Mouse (Mus musculus): ENCODE measurements at regions not wholly inside any gene's neighbourhood (a gene's known extent, or its start where the extent isn't known, plus 50 kb on each side); places are given as distances from the start of the nearest gene placed in this dataset.

DNA sequence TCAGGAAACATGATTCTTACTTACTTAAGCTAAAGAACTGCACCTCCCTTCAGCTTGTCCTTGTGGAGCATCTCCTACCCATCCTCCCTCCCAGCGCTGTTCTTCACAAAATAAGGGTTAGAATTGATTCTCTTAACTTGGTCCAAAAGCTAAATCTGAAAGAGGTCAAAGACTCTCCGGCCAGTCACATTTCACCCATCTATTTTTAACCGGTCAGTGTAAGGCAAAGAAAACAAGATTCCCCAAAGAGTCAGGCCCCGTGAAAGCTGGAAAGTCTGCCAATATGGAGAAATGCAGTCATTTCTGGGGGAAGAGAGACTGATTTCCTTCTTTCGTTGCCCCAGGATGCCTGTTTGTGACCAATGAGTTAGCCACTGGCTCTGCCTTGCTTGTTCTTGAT, 114.0 kb downstream of the Zfp36l1 start:
- Histone ChIP-seq H3K9ac (ENCODE audit: low read depth, low read length) (no peak overlapping the region), H3K27me3 (replicated peaks; ENCODE audit: control insufficient read depth, insufficient read depth, low read length) (no peaks in the 10 kb centered on the region), H3K27ac (ENCODE audit: low read depth, low read length) (no peak overlapping the region), H3K4me1 (ENCODE audit: control insufficient read depth, insufficient read depth, low read depth, low read length) (peaks cover 3% of the 10 kb centered on the region; the same call in 1 of the 2 replicates), H3K4me2 (ENCODE audit: low read length) (no peak overlapping the region), H3K36me3 (ENCODE audit: control insufficient read depth, insufficient read depth, low read length) (no peaks in the 10 kb centered on the region), H3K9me3 (ENCODE audit: control insufficient read depth, low read length) (no peaks in the 10 kb centered on the region), H3K4me3 (ENCODE audit: low read length) (no peak overlapping the region)
- 83% methylated on average over 5 of the region's 5 CpGs for WGBS
- no peak for ATAC-seq

DNA sequence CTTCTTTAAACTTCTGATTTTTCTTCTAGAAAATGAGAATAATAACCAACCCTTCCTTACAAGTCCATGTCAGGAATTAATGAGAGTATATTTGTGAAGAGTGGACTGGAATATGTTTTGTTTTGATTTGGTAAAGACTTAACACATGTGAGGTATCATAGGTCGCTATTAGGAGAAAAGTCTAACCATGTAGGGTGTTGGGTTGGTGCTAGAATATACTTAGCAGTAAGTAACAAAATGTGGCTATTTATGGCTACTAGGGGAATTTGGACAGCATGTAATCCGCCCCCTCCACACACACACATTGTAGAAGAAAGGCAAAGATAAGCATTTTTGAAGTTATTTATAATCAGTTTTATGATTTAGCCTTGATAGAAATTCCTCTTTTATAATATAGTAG, 114.5 kb downstream of the Zfp36l1 start:
- no peak overlapping the region for H3K4me2 ChIP-seq (ENCODE audit: low read length)

DNA sequence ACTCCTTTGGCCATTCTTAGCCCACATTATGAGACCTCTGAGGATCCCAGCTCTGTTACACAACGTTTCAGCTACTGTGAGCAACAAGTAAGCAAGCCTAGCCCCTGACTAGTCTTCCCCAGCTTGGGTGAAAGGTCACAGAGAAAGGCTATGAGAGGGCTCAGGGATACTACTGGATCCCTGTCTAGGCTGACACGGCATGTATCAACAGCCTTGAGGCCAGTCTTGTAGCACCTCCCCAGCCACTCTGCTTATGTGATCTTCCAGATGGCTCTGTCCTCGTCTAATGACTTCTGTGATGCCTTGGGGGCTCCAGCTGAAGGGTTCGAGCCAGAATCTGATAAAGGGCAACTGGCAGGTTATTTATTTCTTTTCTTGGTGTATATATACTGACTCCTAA, 115.6 kb downstream of the Zfp36l1 start:
- H3K9me3 ChIP-seq (ENCODE audit: control insufficient read depth, low read length): no peaks in the 10 kb centered on the region
- no peak for ATAC-seq
- WGBS: 68% methylated on average over 4 of the region's 4 CpGs

More for the DNA sequence above, 114.5 kb downstream of the Zfp36l1 start:
- Histone ChIP-seq H3K9me3 (ENCODE audit: control insufficient read depth, low read length) (no peaks in the 10 kb centered on the region), H3K4me1 (ENCODE audit: control insufficient read depth, insufficient read depth, low read depth, low read length) (peaks cover 3% of the 10 kb centered on the region; the same call in 1 of the 2 replicates), H3K4me3 (ENCODE audit: low read length) (no peak overlapping the region), H3K9ac (ENCODE audit: low read depth, low read length) (no peak overlapping the region), H3K36me3 (ENCODE audit: control insufficient read depth, insufficient read depth, low read length) (no peaks in the 10 kb centered on the region), H3K27me3 (replicated peaks; ENCODE audit: control insufficient read depth, insufficient read depth, low read length) (no peaks in the 10 kb centered on the region), H3K27ac (ENCODE audit: low read depth, low read length) (no peak overlapping the region)
- WGBS: 99% methylated on average over 2 of the region's 2 CpGs
- ATAC-seq: no peak

DNA sequence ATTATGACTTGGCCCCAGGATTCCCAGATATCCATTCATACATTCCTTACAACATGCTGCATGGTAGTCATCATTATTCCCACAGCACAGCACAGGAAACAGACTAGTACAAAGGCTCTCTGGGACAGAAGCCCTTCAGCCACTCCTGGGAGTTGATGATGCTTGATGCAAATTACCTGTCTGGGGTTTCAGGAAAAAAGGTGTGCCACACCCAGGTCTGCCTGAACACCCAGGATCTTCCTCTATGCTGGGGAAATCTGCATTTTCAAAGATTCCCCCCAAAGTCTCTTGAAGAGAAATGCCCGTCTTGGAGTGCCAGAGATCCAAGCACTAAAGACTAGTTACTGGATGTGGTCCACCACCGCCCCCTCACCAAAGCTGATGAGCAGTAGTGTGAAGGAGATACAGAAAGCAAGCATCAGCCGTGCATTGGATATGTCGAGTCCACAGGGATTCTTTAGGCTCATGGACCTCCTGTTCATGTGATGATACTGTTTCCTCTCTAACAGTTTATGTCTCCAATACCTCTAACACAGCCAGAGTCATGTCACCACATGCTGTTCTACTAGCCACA, 117.2 kb downstream of the Zfp36l1 start:
- Histone ChIP-seq H3K27me3 (replicated peaks; ENCODE audit: control insufficient read depth, insufficient read depth, low read length) (no peaks in the 10 kb centered on the region), H3K9ac (ENCODE audit: low read depth, low read length) (no peak overlapping the region), H3K27ac (ENCODE audit: low read depth, low read length) (no peak overlapping the region), H3K36me3 (ENCODE audit: control insufficient read depth, insufficient read depth, low read length) (no peaks in the 10 kb centered on the region), H3K9me3 (ENCODE audit: control insufficient read depth, low read length) (no peaks in the 10 kb centered on the region), H3K4me1 (ENCODE audit: control insufficient read depth, insufficient read depth, low read depth, low read length) (no peaks in the 10 kb centered on the region; the same call in 1 of the 2 replicates), H3K4me3 (ENCODE audit: low read length) (no peak overlapping the region), H3K4me2 (ENCODE audit: low read length) (no peak overlapping the region)
- 92% methylated on average over 4 of the region's 4 CpGs for WGBS
- ATAC-seq: no peak

More for the DNA sequence above, 115.6 kb downstream of the Zfp36l1 start:
- no peaks in the 10 kb centered on the region; the same call in 1 of the 2 replicates for H3K4me1 ChIP-seq (ENCODE audit: control insufficient read depth, insufficient read depth, low read depth, low read length)
- no peak overlapping the region for H3K4me2 ChIP-seq (ENCODE audit: low read length)
- H3K4me3 ChIP-seq (ENCODE audit: low read length): no peak overlapping the region
- H3K9ac ChIP-seq (ENCODE audit: low read depth, low read length): no peak overlapping the region
- no peaks in the 10 kb centered on the region for H3K27me3 ChIP-seq (replicated peaks; ENCODE audit: control insufficient read depth, insufficient read depth, low read length)
- H3K27ac ChIP-seq (ENCODE audit: low read depth, low read length): no peak overlapping the region
- H3K36me3 ChIP-seq (ENCODE audit: control insufficient read depth, insufficient read depth, low read length): no peaks in the 10 kb centered on the region

DNA sequence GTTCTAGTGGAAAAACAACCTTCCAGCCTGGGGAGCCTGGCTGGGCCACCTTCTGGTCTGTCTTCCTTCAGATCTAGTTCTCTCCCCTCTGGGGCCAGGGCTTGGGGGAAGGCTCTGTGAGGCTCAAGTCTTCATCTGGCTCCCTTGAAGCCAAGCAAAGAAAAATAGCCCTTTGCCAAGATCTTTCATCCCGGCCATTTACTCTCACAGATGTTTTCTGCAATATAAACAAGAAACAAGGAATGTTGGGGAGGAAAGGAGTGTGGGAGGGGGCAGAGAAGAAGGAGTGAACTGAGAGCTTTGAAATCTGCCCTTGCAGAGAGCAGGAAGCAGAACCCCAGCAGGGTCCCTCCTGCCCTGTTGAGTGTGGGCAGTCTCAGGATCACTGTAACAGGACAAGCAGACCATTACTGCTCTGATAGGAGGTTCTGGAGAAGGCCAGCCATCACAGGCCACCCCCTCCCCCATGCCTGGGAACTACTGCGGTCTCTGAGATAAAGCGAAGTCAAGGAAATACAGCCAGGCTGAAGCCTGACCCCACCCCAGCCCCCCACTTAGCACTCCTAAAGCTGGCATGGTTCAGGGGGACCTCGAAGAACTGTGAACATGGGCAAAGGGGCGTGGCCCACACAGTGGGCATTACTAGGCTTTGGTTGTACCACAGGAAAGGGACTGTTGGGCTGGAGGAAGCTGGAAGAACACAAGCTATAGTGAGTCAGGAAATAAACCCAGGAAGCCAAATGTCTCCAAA, 118.8 kb downstream of the Zfp36l1 start:
- H3K9ac ChIP-seq (ENCODE audit: low read depth, low read length): no peak overlapping the region
- no peaks in the 10 kb centered on the region for H3K9me3 ChIP-seq (ENCODE audit: control insufficient read depth, low read length)
- H3K36me3 ChIP-seq (ENCODE audit: control insufficient read depth, insufficient read depth, low read length): no peaks in the 10 kb centered on the region
- peaks cover 11% of the 10 kb centered on the region for H3K4me1 ChIP-seq (ENCODE audit: control insufficient read depth, insufficient read depth, low read depth, low read length)
- H3K27ac ChIP-seq (ENCODE audit: low read depth, low read length): peak overlapping the region; percentile 63
- H3K4me2 ChIP-seq (ENCODE audit: low read length): no peak overlapping the region
- H3K4me3 ChIP-seq (ENCODE audit: low read length): no peak overlapping the region
- no peak for ATAC-seq
- no peaks in the 10 kb centered on the region for H3K27me3 ChIP-seq (replicated peaks; ENCODE audit: control insufficient read depth, insufficient read depth, low read length)
- WGBS: 71% methylated on average over 5 of the region's 5 CpGs

DNA sequence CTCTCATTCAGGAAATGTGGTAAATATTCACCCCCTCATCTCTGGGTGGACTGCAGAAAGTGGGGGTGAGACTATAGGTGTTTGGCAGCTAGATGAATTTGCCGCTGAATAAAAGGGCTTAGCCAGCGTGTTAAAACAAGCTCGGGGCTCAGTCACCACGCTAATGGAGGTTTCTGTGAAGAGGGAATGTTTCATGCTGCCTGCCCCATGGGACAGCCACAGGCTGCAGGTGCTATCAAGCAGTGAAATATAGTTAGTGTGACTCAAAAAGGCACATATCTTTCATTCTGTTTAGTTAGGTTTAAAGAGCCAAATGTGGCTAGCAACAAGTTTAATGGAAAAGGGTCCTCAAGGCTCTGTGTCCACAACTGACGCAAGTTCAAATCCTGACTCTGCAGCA, 121.5 kb downstream of the Zfp36l1 start:
- Histone ChIP-seq H3K9ac (ENCODE audit: low read depth, low read length) (no peak overlapping the region), H3K27ac (ENCODE audit: low read depth, low read length) (peak overlapping the region; percentile 21), H3K4me2 (ENCODE audit: low read length) (no peak overlapping the region), H3K4me3 (ENCODE audit: low read length) (no peak overlapping the region), H3K27me3 (replicated peaks; ENCODE audit: control insufficient read depth, insufficient read depth, low read length) (no peaks in the 10 kb centered on the region), H3K9me3 (ENCODE audit: control insufficient read depth, low read length) (no peaks in the 10 kb centered on the region), H3K4me1 (ENCODE audit: control insufficient read depth, insufficient read depth, low read depth, low read length) (peaks cover 19% of the 10 kb centered on the region), H3K36me3 (ENCODE audit: control insufficient read depth, insufficient read depth, low read length) (no peaks in the 10 kb centered on the region)
- 32% methylated on average over 5 of the region's 5 CpGs for WGBS
- ATAC-seq: 0 out of 2 replicates have a peak, but pooled peaks have one; percentile 3

DNA sequence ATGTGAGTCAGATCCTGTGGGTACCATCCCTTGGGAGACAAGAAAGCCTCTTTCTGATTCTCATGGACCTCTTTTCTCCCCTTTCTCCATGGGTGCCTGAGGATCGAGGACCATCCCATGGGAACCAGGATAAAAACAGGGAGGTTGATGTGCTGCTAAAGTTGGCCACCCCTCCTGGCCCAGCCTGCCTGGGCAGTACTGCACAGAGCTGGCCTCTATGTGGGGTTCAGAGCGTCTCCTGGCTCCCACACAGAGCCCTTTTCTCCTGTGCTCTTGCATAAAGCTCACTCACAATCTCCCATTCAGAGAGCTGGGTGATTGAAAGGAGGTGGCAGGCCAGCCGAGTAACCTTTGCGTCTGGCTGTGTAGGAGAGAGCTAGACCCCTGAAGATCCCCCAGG, 122.1 kb downstream of the Zfp36l1 start:
- Histone ChIP-seq H3K27ac (ENCODE audit: low read depth, low read length) (peak overlapping the region; percentile 83), H3K4me3 (ENCODE audit: low read length) (no peak overlapping the region), H3K4me1 (ENCODE audit: control insufficient read depth, insufficient read depth, low read depth, low read length) (peaks cover 20% of the 10 kb centered on the region), H3K9ac (ENCODE audit: low read depth, low read length) (no peak overlapping the region), H3K36me3 (ENCODE audit: control insufficient read depth, insufficient read depth, low read length) (no peaks in the 10 kb centered on the region), H3K4me2 (ENCODE audit: low read length) (no peak overlapping the region), H3K9me3 (ENCODE audit: control insufficient read depth, low read length) (no peaks in the 10 kb centered on the region), H3K27me3 (replicated peaks; ENCODE audit: control insufficient read depth, insufficient read depth, low read length) (no peaks in the 10 kb centered on the region)
- WGBS: 29% methylated on average over 4 of the region's 4 CpGs
- ATAC-seq: peak; percentile 89

DNA sequence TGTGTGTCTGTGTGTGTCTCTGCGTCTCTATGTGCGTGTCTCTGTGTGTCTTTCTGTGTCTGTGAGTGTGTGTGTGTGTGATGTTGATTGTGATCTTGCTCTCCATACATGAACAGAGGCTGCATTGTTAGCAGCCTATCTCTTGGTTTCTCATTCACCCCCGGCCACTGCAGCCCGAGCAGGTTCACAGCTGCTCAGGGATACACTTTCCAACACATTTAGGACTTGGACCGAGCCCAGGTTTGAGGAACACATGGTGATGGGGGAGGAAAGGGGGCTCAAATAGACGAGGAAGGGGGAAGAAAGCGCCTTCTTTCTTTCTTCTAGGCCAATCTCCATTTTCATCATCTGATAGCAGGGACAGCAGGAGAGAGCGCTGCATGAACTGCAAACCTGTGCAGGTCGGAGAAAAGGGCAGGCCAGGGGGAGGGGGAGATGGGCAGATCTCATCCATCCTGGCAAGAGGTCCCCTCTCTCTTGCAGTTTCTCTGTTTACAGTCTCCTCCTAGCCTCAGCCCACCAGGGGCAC, 123.2 kb downstream of the Zfp36l1 start:
- peak overlapping the region; percentile 83 for H3K27ac ChIP-seq (ENCODE audit: low read depth, low read length)
- 48% methylated on average over 9 of the region's 9 CpGs for WGBS
- H3K9ac ChIP-seq (ENCODE audit: low read depth, low read length): no peak overlapping the region
- no peaks in the 10 kb centered on the region for H3K9me3 ChIP-seq (ENCODE audit: control insufficient read depth, low read length)
- no peak overlapping the region for H3K4me3 ChIP-seq (ENCODE audit: low read length)
- peaks cover 20% of the 10 kb centered on the region for H3K4me1 ChIP-seq (ENCODE audit: control insufficient read depth, insufficient read depth, low read depth, low read length)
- H3K27me3 ChIP-seq (replicated peaks; ENCODE audit: control insufficient read depth, insufficient read depth, low read length): no peaks in the 10 kb centered on the region
- peak; percentile 50; the same call in 1 of the 2 replicates for ATAC-seq
- H3K4me2 ChIP-seq (ENCODE audit: low read length): peak overlapping the region; percentile 16; the same call in 1 of the 2 replicates
- no peaks in the 10 kb centered on the region for H3K36me3 ChIP-seq (ENCODE audit: control insufficient read depth, insufficient read depth, low read length)
